8 mouse cellular contexts compared by ENCODE assay signal in the genomic region with DNA sequence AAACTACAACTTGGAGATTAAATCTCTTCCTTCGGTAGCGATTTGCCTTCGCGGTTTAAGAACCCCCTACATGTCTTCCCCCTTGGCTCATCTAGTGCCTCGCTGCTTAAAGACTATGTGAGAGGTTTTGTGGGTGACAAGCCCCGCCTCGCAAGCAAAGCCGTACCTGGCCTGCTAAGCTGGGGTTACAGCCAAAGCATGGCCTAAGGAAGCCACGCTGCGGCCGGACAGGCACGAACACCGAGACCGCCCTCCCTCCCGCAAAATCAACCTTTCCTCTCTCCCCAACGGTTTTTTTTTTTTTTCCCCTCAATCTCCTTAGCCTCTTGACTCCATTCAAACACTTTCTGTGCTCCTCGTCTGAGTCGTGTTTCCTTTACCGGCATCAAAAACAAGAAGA. TPM values are rescaled to one million over a fixed set of nuclear protein-coding genes. Genes with fewer than 3 reads are reported as not detected.
DNase-seq lines count a peak whose midpoint lies in the region; ATAC-seq and TF ChIP-seq lines count a peak whose summit lies in the region.

No protein-coding gene starts in this region.

- intact Hi-C loops in gastrocnemius, postnatal 36 days (cut with DNase I), result no loop called here
- intact Hi-C loops in left cerebral cortex, postnatal 36 days (cut with DNase I), result loop anchor here (5.0 kb wide), 2 partner anchors 61 to 111 kb away; a partner anchor contains a TSS

- H3K4me1 ChIP-seq in embryonic facial prominence, embryonic 14.5 days (ENCODE audit: control insufficient read depth, insufficient read depth, low read length), result peaks cover 11% of the 10 kb centered on the region
- peaks cover 21% of the 10 kb centered on the region for H3K4me1 ChIP-seq in hindbrain, embryonic 14.5 days (replicated peaks; ENCODE audit: control insufficient read depth, insufficient read depth, low read length)
- peaks cover 6 to 12% of the 10 kb centered on the region in 2 experiments for H3K4me1 ChIP-seq in liver, embryonic 14.5 days (replicated peaks; ENCODE audit: control insufficient read depth in 2 of 2, insufficient read depth in 2 of 2, low read length in 1 of 2)
- H3K4me1 ChIP-seq in neural tube, embryonic 15.5 days, result peaks cover 24% of the 10 kb centered on the region

- no peak for TF ChIP-seq EP300 in liver, embryonic 14.5 days (IDR thresholded peaks at IDR 0.05; ENCODE audit: low read depth)

- no peak for ATAC-seq in embryonic facial prominence, embryonic 14.5 days (ENCODE audit: low read depth)
- ATAC-seq in hindbrain, embryonic 14.5 days (ENCODE audit: low FRiP score), result 0 out of 2 replicates have a peak, but pooled peaks have one; percentile 4
- peak; percentile 40; the same call in 1 of the 2 replicates for ATAC-seq in liver, embryonic 14.5 days (ENCODE audit: insufficient read depth)
- ATAC-seq in neural tube, embryonic 15.5 days (ENCODE audit: low FRiP score), result peak; percentile 23; the same call in 1 of the 2 replicates

- no peaks in the 10 kb centered on the region for H3K27me3 ChIP-seq in embryonic facial prominence, embryonic 14.5 days (replicated peaks; ENCODE audit: control insufficient read depth, insufficient read depth, low read length)
- no peaks in the 10 kb centered on the region for H3K27me3 ChIP-seq in hindbrain, embryonic 14.5 days (ENCODE audit: control insufficient read depth, insufficient read depth, low read length)
- H3K27me3 ChIP-seq in liver, embryonic 14.5 days (ENCODE audit: control insufficient read depth, insufficient read depth, low read length), result no peaks in the 10 kb centered on the region
- no peaks in the 10 kb centered on the region for H3K27me3 ChIP-seq in neural tube, embryonic 15.5 days (replicated peaks)

- H3K36me3 ChIP-seq in embryonic facial prominence, embryonic 14.5 days (ENCODE audit: control insufficient read depth, insufficient read depth, low read length), result peaks cover 21% of the 10 kb centered on the region
- H3K36me3 ChIP-seq in hindbrain, embryonic 14.5 days (replicated peaks; ENCODE audit: control insufficient read depth, insufficient read depth), result peaks cover 17% of the 10 kb centered on the region
- no peaks in the 10 kb centered on the region; the same call in 1 of the 2 replicates for H3K36me3 ChIP-seq in liver, embryonic 14.5 days (replicated peaks; ENCODE audit: control insufficient read depth, insufficient read depth, low read depth)
- peaks cover 10% of the 10 kb centered on the region for H3K36me3 ChIP-seq in neural tube, embryonic 15.5 days

- under 1% methylated on average over 19 of the region's 19 CpGs for WGBS in embryonic facial prominence, embryonic 14.5 days
- WGBS in hindbrain, embryonic 14.5 days, result under 1% methylated on average over 19 of the region's 19 CpGs
- WGBS in liver, embryonic 14.5 days (ENCODE audit: insufficient replicate concordance), result under 1% methylated on average over 19 of the region's 19 CpGs
- under 1% methylated on average over 19 of the region's 19 CpGs for whole genome bisulfite sequencing in neural tube, embryonic 15.5 days

- DNase-seq in gastrocnemius, postnatal 10 days, result peak; percentile 19
- DNase-seq in gastrocnemius, postnatal 36 days, result no peak
- DNase-seq in adrenal gland, adult 2 months, result peak; percentile 40
- peak; percentile 46 for DNase-seq in embryonic facial prominence, embryonic 14.5 days (ENCODE audit: low spot score)
- no peak for DNase-seq in hindbrain, embryonic 14.5 days (ENCODE audit: low spot score)
- DNase-seq in liver, embryonic 14.5 days (ENCODE audit: low read depth in 3 of 3, low spot score in 3 of 3), result peak in 2 of 3 experiments; percentile 27 to 38
- DNase-seq in left cerebral cortex, postnatal 36 days (ENCODE audit: low spot score in 2 of 2), result no peak

- H3K9ac ChIP-seq in embryonic facial prominence, embryonic 14.5 days (ENCODE audit: low read depth, low read length), result peak overlapping the region; percentile 86
- H3K9ac ChIP-seq in hindbrain, embryonic 14.5 days, result peak overlapping the region; percentile 77
- H3K9ac ChIP-seq in liver, embryonic 14.5 days (replicated peaks), result peak overlapping the region; percentile 90
- peak overlapping the region; percentile 59 for H3K9ac ChIP-seq in neural tube, embryonic 15.5 days (replicated peaks)

- peak overlapping the region; percentile 86 for H3K27ac ChIP-seq in embryonic facial prominence, embryonic 14.5 days (replicated peaks; ENCODE audit: low read depth, low read length)
- H3K27ac ChIP-seq in hindbrain, embryonic 14.5 days, result peak overlapping the region; percentile 87
- H3K27ac ChIP-seq in liver, embryonic 14.5 days, result peak overlapping the region; percentile 90
- peak overlapping the region; percentile 81 for H3K27ac ChIP-seq in neural tube, embryonic 15.5 days (replicated peaks)

- peak overlapping the region; percentile 73 for H3K4me2 ChIP-seq in embryonic facial prominence, embryonic 14.5 days (ENCODE audit: low read depth, low read length)
- H3K4me2 ChIP-seq in hindbrain, embryonic 14.5 days (replicated peaks), result peak overlapping the region; percentile 65
- peak overlapping the region; percentile 76 for H3K4me2 ChIP-seq in liver, embryonic 14.5 days (ENCODE audit: low read depth)
- peak overlapping the region; percentile 74 for H3K4me2 ChIP-seq in neural tube, embryonic 15.5 days

- TF ChIP-seq CTCF in liver, embryonic 14.5 days (IDR thresholded peaks at IDR 0.05; ENCODE audit: low read depth), result no peak

- H3K9me3 ChIP-seq in embryonic facial prominence, embryonic 14.5 days (ENCODE audit: control insufficient read depth, low read length), result no peaks in the 10 kb centered on the region
- no peaks in the 10 kb centered on the region for H3K9me3 ChIP-seq in hindbrain, embryonic 14.5 days (ENCODE audit: control insufficient read depth, low read length)
- H3K9me3 ChIP-seq in liver, embryonic 14.5 days (ENCODE audit: control insufficient read depth, low read length), result no peaks in the 10 kb centered on the region
- H3K9me3 ChIP-seq in neural tube, embryonic 15.5 days (replicated peaks), result no peaks in the 10 kb centered on the region

- H3K4me3 ChIP-seq in embryonic facial prominence, embryonic 14.5 days (ENCODE audit: low read depth, low read length), result peak overlapping the region; percentile 74
- peak overlapping the region; percentile 86 for H3K4me3 ChIP-seq in hindbrain, embryonic 14.5 days (replicated peaks; ENCODE audit: low read length)
- H3K4me3 ChIP-seq in liver, embryonic 14.5 days (ENCODE audit: insufficient read depth in 1 of 2, low read depth in 2 of 2, low read length in 2 of 2), result peak overlapping the region; percentile 69 to 98
- H3K4me3 ChIP-seq in neural tube, embryonic 15.5 days (replicated peaks), result peak overlapping the region; percentile 59

RNA-seq across cellular contexts. Expression of a gene that starts 0.4 kb away (rescaled TPM):
- total RNA-seq in gastrocnemius, postnatal 10 days (2021), result 10 to 100 TPM; 25.8 to 28.7 TPM
- 10 to 100 TPM; 22.6 to 27.3 TPM for total RNA-seq in gastrocnemius, postnatal 36 days (2021)
- 10 to 100 TPM; 41.2 to 46.2 TPM for total RNA-seq in adrenal gland, adult 2 months (2021)
- 1.3 and 1.4 TPM in 2 replicates for polyA plus RNA-seq in adrenal gland, adult 2 months (2012; rRNA removed)
- 56.6 and 63.6 TPM in 2 replicates for polyA plus RNA-seq in embryonic facial prominence, embryonic 14.5 days (2014; fragmentation: Nextera tagmentation; extraction: Ambion mirVana)
- 65.0 and 65.6 TPM in 2 replicates for polyA plus RNA-seq in hindbrain, embryonic 14.5 days (2014; fragmentation: Nextera tagmentation; extraction: Ambion mirVana)
- 10.4 and 18.6 TPM in 2 replicates for polyA plus RNA-seq in liver, embryonic 14.5 days (2012; rRNA removed)
- polyA plus RNA-seq in liver, embryonic 14.5 days (2014; fragmentation: Nextera tagmentation; extraction: Ambion mirVana), result 37.7 and 43.1 TPM in 2 replicates
- polyA plus RNA-seq in neural tube, embryonic 15.5 days (2015; fragmentation: Nextera tagmentation; extraction: Ambion mirVana), result 56.0 and 59.6 TPM in 2 replicates
- total RNA-seq in left cerebral cortex, postnatal 36 days (2021), result 10 to 100 TPM; 39.3 to 45.5 TPM

RNA-seq across cellular contexts. Expression of a gene that starts 0.5 kb away (rescaled TPM):
- total RNA-seq in gastrocnemius, postnatal 10 days (2021), result 10 to 100 TPM; 12.3 to 12.4 TPM
- 10 to 100 TPM; 11.4 to 12.9 TPM for total RNA-seq in gastrocnemius, postnatal 36 days (2021)
- total RNA-seq in adrenal gland, adult 2 months (2021), result 10 to 100 TPM; 17.7 to 19.4 TPM
- 1.1 and 1.4 TPM in 2 replicates for polyA plus RNA-seq in adrenal gland, adult 2 months (2012; rRNA removed)
- polyA plus RNA-seq in embryonic facial prominence, embryonic 14.5 days (2014; fragmentation: Nextera tagmentation; extraction: Ambion mirVana), result 21.3 and 22.2 TPM in 2 replicates
- 30.2 and 33.5 TPM in 2 replicates for polyA plus RNA-seq in hindbrain, embryonic 14.5 days (2014; fragmentation: Nextera tagmentation; extraction: Ambion mirVana)
- polyA plus RNA-seq in liver, embryonic 14.5 days (2012; rRNA removed), result 2.1 and 3.9 TPM in 2 replicates
- polyA plus RNA-seq in liver, embryonic 14.5 days (2014; fragmentation: Nextera tagmentation; extraction: Ambion mirVana), result 6.3 and 6.6 TPM in 2 replicates
- 31.3 and 35.2 TPM in 2 replicates for polyA plus RNA-seq in neural tube, embryonic 15.5 days (2015; fragmentation: Nextera tagmentation; extraction: Ambion mirVana)
- total RNA-seq in left cerebral cortex, postnatal 36 days (2021), result 10 to 100 TPM; 19.1 to 21.0 TPM

Comparison
In these comparisons a context has a peak if more than half of its experiments do, and no peak if none do; other contexts are left out.
1. DNase-seq: peak in gastrocnemius, postnatal 10 days (single experiment), adrenal gland, adult 2 months (single experiment), embryonic facial prominence, embryonic 14.5 days (single experiment) and liver, embryonic 14.5 days (2 of 3); none in gastrocnemius, postnatal 36 days (0 of 2), hindbrain, embryonic 14.5 days (single experiment) and left cerebral cortex, postnatal 36 days (0 of 2).
2. Peak in every context shown above with its lines, with median percentiles within 50 percentile points of each other: H3K27ac ChIP-seq, H3K4me2 ChIP-seq, H3K4me3 ChIP-seq and H3K9ac ChIP-seq.